Mouse (Mus musculus) liver, embryonic 15.5 days (tissue): ENCODE data around the gene Ttc12. TPM values are rescaled to one million over a fixed set of nuclear protein-coding genes. Genes with fewer than 3 reads are reported as not detected.

Experiments
- ATAC-seq: fragments of 200-750 bp; cut with Nextera tagmentation; 2 replicates; pipeline ENCODE4 v1.8.0; 2017; ENCODE audit warnings: moderate number of reproducible peaks, mild to moderate bottlenecking, moderate library complexity; ENCODE audit not compliant: insufficient read depth
- H3K27ac ChIP-seq: fragments of 300-500 bp; sonication (generic); replicated peaks from 2 replicates; pipeline ENCODE4 v1.5.1; 2015; ENCODE audit warnings: mild to moderate bottlenecking, inconsistent platforms
- H3K27me3 ChIP-seq: fragments of 300-500 bp; sonication (generic); 2 replicates; pipeline ENCODE4 v1.6.1; 2015; ENCODE audit warnings: mild to moderate bottlenecking, inconsistent platforms
- H3K36me3 ChIP-seq: fragments of 300-500 bp; sonication (generic); replicated peaks from 2 replicates; pipeline ENCODE4 v1.6.1; 2015; ENCODE audit warnings: moderate library complexity, mild to moderate bottlenecking, inconsistent platforms
- H3K4me1 ChIP-seq: fragments of 300-500 bp; sonication (generic); replicated peaks from 2 replicates; pipeline ENCODE4 v1.6.1; 2015; ENCODE audit warnings: inconsistent platforms
- H3K4me2 ChIP-seq: fragments of 300-500 bp; sonication (generic); 2 replicates; pipeline ENCODE4 v1.6.1; 2015; ENCODE audit warnings: moderate library complexity, mild to moderate bottlenecking, inconsistent platforms
- H3K4me3 ChIP-seq: fragments of 300-500 bp; sonication (generic); replicated peaks from 2 replicates; pipeline ENCODE4 v1.5.1; 2015; ENCODE audit warnings: mild to moderate bottlenecking, inconsistent platforms
- H3K9ac ChIP-seq: fragments of 300-500 bp; sonication (generic); 2 replicates; pipeline ENCODE4 v1.6.1; 2015; ENCODE audit warnings: moderate library complexity, mild to moderate bottlenecking, inconsistent platforms
- H3K9me3 ChIP-seq: fragments of 300-500 bp; sonication (generic); replicated peaks from 2 replicates; pipeline ENCODE4 v1.6.1; 2016; ENCODE audit warnings: inconsistent platforms
- WGBS: fragments of 180-500 bp; shearing (Covaris S2); methylation state at CpG from one replicate; pipeline ENCODE4 v1.1.7; 2015; ENCODE audit warnings: mixed read lengths; ENCODE audit not compliant: insufficient replicate concordance; 5-methylcytosine and 5-hydroxymethylcytosine counted together
- polyA plus RNA-seq: library from polyadenylated mRNA; unstranded; fragments of >200 nt; fragmentation: Nextera tagmentation; extraction: Ambion mirVana; gene quantifications from 2 replicates; pipeline ENCODE4 v1.2.1, GENCODE M21; 2015

Ttc12 gene
- polyA plus RNA-seq, 1 experiment from 2014 or later = 0.07 TPM

DNA sequence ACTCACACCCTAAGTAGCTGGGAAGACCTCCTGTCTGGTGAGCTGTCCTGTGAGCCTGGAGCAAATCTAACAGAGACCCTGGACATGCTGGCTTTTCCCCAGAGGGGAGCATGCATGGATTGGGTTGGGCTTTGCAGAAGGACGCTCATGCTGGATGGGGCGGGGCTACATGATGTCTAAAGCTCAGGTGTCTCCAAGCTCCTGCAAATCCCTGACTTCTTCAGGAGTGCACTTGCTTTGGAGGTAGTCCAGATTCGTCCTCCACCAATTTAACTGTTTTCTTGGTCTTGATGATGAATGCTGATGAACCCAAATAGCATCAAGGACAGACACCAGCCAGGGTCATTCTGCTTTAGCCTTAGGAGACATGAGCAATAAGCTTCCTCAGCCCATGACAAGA is 35.5 kb downstream of the Ttc12 start:
- no peak overlapping the region for H3K9ac ChIP-seq
- no peak for ATAC-seq
- no peaks in the 10 kb centered on the region for H3K9me3 ChIP-seq
- no peaks in the 10 kb centered on the region for H3K4me1 ChIP-seq
- 58% methylated on average over 3 of the region's 3 CpGs for WGBS
- H3K27ac ChIP-seq = no peak overlapping the region
- no peak overlapping the region for H3K4me2 ChIP-seq
- no peaks in the 10 kb centered on the region for H3K27me3 ChIP-seq
- no peak overlapping the region for H3K4me3 ChIP-seq
- H3K36me3 ChIP-seq = no peaks in the 10 kb centered on the region

DNA sequence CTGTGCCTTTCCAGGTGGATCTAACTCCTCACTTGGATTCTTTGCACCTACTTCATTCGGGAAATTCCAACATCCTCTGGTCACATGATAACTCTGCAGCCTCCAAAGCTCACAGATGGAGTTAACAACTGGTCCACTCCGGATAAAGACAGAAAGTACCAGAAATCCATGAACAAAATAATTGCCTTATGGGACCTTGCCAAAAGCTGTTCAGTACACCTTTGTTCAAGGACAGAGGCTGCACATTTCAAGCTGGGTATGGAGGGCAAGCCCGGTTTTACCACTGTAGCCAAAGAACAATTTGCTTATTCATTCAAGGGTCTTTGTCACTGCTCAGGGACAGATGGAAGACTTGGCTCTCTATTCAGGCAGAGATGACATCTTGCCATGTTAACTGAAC is 43.4 kb downstream of the Ttc12 start:
- Histone ChIP-seq H3K27ac (no peak overlapping the region), H3K4me2 (no peak overlapping the region), H3K9me3 (no peaks in the 10 kb centered on the region), H3K9ac (no peak overlapping the region), H3K36me3 (no peaks in the 10 kb centered on the region), H3K4me1 (no peaks in the 10 kb centered on the region), H3K4me3 (no peak overlapping the region), H3K27me3 (no peaks in the 10 kb centered on the region)
- no peak for ATAC-seq
- WGBS = 54% methylated on average over 3 of the region's 3 CpGs

DNA sequence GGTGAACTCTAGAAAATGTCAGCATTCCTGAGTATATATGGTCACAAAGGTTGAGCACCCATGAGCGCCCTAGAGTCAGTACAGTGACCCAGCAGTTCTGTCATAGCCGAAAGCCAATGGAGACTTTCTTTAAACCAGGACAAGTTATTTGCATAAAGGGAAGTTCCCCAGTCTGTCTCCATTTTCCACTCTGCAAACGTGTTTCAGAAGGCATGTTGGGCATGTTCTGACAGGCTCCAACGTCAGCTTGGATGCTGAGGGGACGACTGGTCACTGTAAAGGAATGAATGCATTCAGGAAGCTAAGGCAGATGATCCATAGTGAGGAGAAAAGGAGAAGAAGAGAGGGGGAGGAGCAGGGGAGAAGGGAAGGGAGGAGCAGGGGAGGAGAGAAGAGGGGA is 58.5 kb downstream of the Ttc12 start:
- WGBS = 40% methylated on average over 5 of the region's 5 CpGs
- H3K27ac ChIP-seq = no peak overlapping the region
- no peaks in the 10 kb centered on the region for H3K27me3 ChIP-seq

DNA sequence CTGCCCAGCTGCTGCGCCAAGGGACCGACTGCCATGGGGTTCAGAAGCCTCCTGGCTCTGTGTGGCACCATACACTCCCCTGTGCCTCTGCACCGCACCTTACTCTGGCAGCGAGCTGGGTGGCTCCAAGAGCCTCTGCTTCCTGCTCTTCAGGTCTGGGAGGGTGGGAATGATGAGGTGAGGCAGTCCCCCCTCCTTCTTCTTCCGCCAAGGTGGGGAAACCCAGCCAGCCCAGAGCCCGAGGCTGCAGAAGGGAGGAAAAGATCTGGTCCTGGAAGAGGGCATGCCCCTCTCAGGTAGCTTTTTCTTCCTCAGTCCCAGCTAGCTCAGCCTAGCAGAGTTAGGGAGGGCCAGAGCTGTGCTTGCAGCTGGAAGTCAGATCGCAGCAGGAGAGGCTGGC is 59.1 kb downstream of the Ttc12 start, which contains the start of gene Ankk1:
TSS of gene Ankk1 (minus strand) at position 101 of the 400 bp plus-strand sequence.
- Histone ChIP-seq H3K27ac (no peak within 1 kb of the TSS), H3K9me3 (no peaks in the 10 kb centered on the region), H3K4me2 (no peak within 1 kb of the TSS), H3K36me3 (no peaks in the 10 kb centered on the region), H3K4me1 (no peaks in the 10 kb centered on the region), H3K9ac (no peak within 1 kb of the TSS), H3K4me3 (no peak within 1 kb of the TSS), H3K27me3 (no peaks in the 10 kb centered on the region)
- WGBS = 57% methylated on average over 7 of the region's 7 CpGs
- ATAC-seq = no peak

More for the DNA sequence above, 58.5 kb downstream of the Ttc12 start:
- no peak overlapping the region for H3K4me3 ChIP-seq
- H3K4me1 ChIP-seq = no peaks in the 10 kb centered on the region
- H3K9ac ChIP-seq = no peak overlapping the region
- H3K36me3 ChIP-seq = no peaks in the 10 kb centered on the region
- no peak for ATAC-seq
- no peak overlapping the region for H3K4me2 ChIP-seq
- no peaks in the 10 kb centered on the region for H3K9me3 ChIP-seq

DNA sequence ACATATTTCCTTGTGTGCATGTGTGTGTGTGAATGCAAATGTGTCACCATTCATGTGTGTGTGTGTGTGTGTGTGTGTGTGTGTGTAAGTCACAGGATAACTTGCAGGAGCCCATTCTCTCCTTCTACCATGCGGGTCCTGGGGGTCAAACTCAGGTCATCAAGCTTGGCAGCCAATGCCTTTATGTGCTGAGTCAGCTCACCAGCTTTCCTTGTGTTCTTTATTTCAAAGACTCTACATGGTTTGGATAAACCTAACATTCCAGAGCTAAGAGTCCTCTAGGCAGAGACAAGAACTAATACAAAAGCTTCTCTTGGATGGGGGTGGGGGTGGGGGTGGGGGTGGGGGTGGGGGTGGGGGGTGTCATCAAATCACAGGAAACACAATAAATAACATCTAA is 60.4 kb downstream of the Ttc12 start:
- ATAC-seq = no peak
- Histone ChIP-seq H3K4me2 (no peak overlapping the region), H3K27ac (no peak overlapping the region), H3K36me3 (no peaks in the 10 kb centered on the region), H3K9me3 (no peaks in the 10 kb centered on the region), H3K4me3 (no peak overlapping the region), H3K4me1 (no peaks in the 10 kb centered on the region), H3K9ac (no peak overlapping the region), H3K27me3 (no peaks in the 10 kb centered on the region)
- WGBS = 28% methylated on average over 1 of the region's 1 CpGs

DNA sequence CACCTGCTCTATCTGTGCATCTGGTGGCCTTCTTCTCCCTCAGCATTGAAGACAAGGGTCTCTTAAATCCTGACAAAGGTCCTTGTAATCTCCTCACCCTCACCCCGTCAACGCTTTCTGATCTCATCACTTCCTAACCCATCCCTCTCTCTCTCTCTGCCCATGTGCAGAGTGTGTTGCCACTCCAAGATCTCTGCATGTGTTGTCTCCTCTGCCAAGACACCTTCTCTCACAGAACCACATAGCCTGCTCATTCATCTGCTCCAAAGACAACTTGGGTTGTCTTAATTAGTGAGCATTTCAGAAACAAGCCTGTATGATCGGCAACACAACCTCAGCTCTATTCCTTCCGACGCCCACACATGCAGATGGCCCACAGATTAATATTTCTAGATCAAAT is 62.2 kb downstream of the Ttc12 start:
- Histone ChIP-seq H3K27ac (no peak overlapping the region), H3K4me3 (no peak overlapping the region), H3K36me3 (no peaks in the 10 kb centered on the region), H3K9ac (no peak overlapping the region), H3K4me1 (no peaks in the 10 kb centered on the region), H3K4me2 (no peak overlapping the region), H3K27me3 (no peaks in the 10 kb centered on the region), H3K9me3 (no peaks in the 10 kb centered on the region)
- 62% methylated on average over 5 of the region's 5 CpGs for WGBS
- ATAC-seq = no peak

DNA sequence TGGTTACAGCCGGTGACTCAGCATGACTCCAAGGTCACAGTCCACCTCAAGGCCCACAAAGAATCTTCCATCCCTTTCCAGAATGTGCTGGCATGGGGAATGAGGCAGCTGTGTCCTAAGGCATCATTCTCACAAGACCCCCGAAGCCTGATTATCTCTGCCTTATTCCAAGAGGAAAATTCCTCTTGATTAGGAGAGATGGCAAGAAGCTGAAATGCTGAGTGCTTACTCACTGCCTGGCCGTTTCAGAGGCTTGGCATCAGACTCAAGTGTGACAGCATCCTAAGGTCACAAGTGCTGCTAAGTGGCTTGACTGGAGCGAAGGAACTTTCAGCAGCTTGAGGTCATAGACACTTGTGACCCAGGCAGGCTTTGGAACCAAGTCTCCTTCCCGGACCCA is 75.4 kb downstream of the Ttc12 start:
- 53% methylated on average over 5 of the region's 5 CpGs for WGBS

DNA sequence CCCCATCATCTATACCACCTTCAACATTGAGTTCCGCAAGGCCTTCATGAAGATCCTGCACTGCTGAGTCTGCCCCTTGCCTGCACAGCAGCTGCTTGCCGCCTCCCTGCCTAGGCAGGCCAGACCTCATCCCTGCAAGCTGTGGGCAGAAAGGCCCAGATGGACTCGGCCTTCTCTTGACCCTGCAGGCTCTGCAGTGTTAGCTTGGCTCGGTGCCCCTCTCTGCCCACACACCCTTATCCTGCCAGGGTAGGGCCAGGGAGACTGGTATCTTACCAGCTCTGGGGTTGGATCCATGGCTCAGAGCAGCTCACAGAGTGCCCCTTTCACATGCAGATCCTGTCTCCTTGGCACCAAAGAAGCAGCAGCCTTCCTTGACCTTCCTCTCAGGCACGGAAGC is 79.0 kb downstream of the Ttc12 start:
- ATAC-seq = no peak
- no peaks in the 10 kb centered on the region for H3K4me1 ChIP-seq
- no peak overlapping the region for H3K9ac ChIP-seq
- no peaks in the 10 kb centered on the region for H3K36me3 ChIP-seq
- WGBS = 67% methylated on average over 5 of the region's 5 CpGs
- no peak overlapping the region for H3K4me2 ChIP-seq
- H3K9me3 ChIP-seq = no peaks in the 10 kb centered on the region
- no peaks in the 10 kb centered on the region for H3K27me3 ChIP-seq
- no peak overlapping the region for H3K4me3 ChIP-seq
- no peak overlapping the region for H3K27ac ChIP-seq

More for the DNA sequence above, 75.4 kb downstream of the Ttc12 start:
- no peaks in the 10 kb centered on the region for H3K9me3 ChIP-seq
- H3K27me3 ChIP-seq = no peaks in the 10 kb centered on the region
- H3K27ac ChIP-seq = no peak overlapping the region
- no peaks in the 10 kb centered on the region for H3K4me1 ChIP-seq
- H3K4me2 ChIP-seq = no peak overlapping the region
- no peak overlapping the region for H3K4me3 ChIP-seq
- no peak overlapping the region for H3K9ac ChIP-seq
- no peak for ATAC-seq
- H3K36me3 ChIP-seq = no peaks in the 10 kb centered on the region

DNA sequence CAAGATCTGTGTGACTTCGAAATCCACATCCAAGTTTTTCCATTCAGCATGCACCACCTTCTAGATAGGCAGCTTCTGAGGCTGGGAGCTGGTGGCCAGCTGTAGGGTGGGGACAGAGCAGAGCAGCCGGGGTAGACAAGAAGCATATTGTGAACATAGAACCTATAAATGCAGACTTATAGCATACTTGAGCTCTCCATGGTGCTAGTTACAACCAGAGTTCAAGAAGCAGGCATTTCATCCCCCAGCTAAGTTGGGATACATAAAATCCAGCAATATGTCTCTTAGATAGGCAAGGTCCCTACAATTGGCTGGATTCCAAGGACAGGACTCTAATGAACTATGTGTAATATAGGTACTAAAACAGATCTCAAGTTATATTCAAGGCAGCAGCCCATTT is 82.3 kb downstream of the Ttc12 start:
- Histone ChIP-seq H3K4me2 (no peak overlapping the region), H3K4me3 (no peak overlapping the region), H3K4me1 (no peaks in the 10 kb centered on the region), H3K27ac (no peak overlapping the region), H3K27me3 (no peaks in the 10 kb centered on the region), H3K9me3 (no peaks in the 10 kb centered on the region), H3K36me3 (no peaks in the 10 kb centered on the region), H3K9ac (no peak overlapping the region)
- 43% methylated on average over 2 of the region's 2 CpGs for WGBS
- no peak for ATAC-seq

DNA sequence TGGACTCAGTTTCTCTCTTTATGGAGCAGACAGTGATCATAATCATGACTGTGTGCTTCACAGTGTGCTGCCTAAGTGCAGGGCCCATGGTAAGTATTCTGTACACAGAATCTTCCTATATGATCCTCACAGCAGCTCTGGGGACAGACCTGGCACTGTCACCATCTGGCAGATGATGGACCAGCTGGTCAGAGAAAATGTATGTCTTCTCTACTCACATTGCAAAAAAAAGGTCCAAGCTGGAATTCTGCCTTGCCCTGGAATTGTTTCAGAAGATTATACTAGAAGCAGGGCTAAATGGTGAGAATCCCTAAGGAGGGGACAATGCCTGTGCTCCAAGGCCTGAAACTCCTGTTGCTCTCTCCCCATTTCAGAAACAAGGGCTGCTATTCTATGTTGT is 90.0 kb downstream of the Ttc12 start:
- H3K36me3 ChIP-seq = no peaks in the 10 kb centered on the region
- no peaks in the 10 kb centered on the region for H3K27me3 ChIP-seq
- no peak overlapping the region for H3K4me3 ChIP-seq
- H3K4me2 ChIP-seq = no peak overlapping the region
- no peak for ATAC-seq
- H3K4me1 ChIP-seq = no peaks in the 10 kb centered on the region
- H3K27ac ChIP-seq = no peak overlapping the region
- H3K9ac ChIP-seq = no peak overlapping the region
- no peaks in the 10 kb centered on the region for H3K9me3 ChIP-seq

DNA sequence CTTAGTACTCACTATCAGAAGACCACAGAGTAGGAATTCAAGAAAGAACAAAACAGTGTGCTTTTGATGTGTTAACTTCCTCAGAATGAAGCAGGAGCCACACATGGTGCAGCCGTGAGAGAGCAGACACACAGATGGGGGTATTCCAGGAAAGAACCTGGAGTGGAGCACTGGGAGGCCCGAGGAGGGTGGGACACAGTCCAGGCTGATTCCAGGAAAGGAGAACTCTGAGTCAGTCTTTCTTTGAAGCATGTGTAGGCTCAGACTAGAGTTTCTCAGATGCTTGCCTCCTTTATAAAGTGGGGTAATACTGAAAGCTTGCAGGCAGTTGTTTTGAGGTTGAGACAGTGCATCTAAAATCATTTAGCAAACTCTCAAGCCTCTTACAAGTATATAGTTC is 93.8 kb downstream of the Ttc12 start:
- H3K9me3 ChIP-seq = no peaks in the 10 kb centered on the region
- no peak overlapping the region for H3K27ac ChIP-seq
- no peaks in the 10 kb centered on the region for H3K4me1 ChIP-seq
- H3K4me2 ChIP-seq = no peak overlapping the region
- H3K27me3 ChIP-seq = no peaks in the 10 kb centered on the region
- H3K4me3 ChIP-seq = no peak overlapping the region
- no peak for ATAC-seq
- WGBS = 29% methylated on average over 2 of the region's 2 CpGs
- no peaks in the 10 kb centered on the region for H3K36me3 ChIP-seq
- no peak overlapping the region for H3K9ac ChIP-seq
